ENCODE assay signal across 23 mouse cellular contexts in the genomic region with DNA sequence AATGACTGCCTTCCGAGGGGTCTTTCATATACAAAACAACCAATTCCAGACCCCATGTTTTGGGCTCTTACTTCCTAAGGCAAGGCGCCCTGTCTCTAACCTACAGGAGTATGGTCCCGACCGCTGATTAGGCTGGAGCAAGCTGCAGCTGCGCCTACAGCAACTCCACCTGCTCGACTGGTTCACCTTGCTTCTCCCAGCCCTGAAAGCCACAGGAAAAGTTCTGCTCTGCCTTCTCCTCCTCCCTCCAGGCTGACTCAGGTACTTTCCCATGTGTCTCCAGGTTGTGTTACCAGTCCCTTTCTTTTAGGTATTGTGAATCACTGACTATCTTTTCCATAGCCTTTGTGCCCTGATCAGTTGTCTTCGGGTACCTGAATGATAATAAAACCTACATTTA. TPM values are rescaled to one million over a fixed set of nuclear protein-coding genes. Genes with fewer than 3 reads are reported as not detected.
DNase-seq lines count a peak whose midpoint lies in the region; ATAC-seq and TF ChIP-seq lines count a peak whose summit lies in the region.
"Had no signal": no experiment of that assay in that cellular context is flagged by ENCODE, and none has a peak within 500 bp of the region (broad histone marks: within the 10 kb centered on the region; RNA-seq: fewer than 3 reads in every experiment).

No protein-coding gene starts in this region.

- in situ Hi-C loops in ES-E14 (cut with MboI; ENCODE audit: low sequenced_read_pairs in 2 of 2, unreplicated experiment in 2 of 2) = no loop called here

- DNase-seq in lung, embryonic 14.5 days = peak; percentile 35
- no peak for DNase-seq in lung, adult 2 months
- DNase-seq in ES-E14 (ENCODE audit: low read depth, low spot score) (no peak), adipocyte (ENCODE audit: low spot score) (no peak)
- no peak for DNase-seq in cerebellum, adult 9-10 months
- DNase-seq in adrenal gland, postnatal 4 days (ENCODE audit: low spot score in 2 of 2) = no peak
- DNase-seq: adrenal gland, postnatal 10 days; cerebellum, adult 18-20 months; gastrocnemius, postnatal 14 days; heart, postnatal 10 days; kidney, adult 8-10 months; layer of hippocampus, postnatal 36 days; liver; thymus, postnatal 36 days had no signal

- H3K9me3 ChIP-seq in lung, embryonic 14.5 days (ENCODE audit: low read depth, low read length) = no peaks in the 10 kb centered on the region
- H3K9me3 ChIP-seq in E14TG2a.4 (ENCODE audit: low read length) (no peaks in the 10 kb centered on the region), ES-E14 (ENCODE audit: control insufficient read depth, insufficient read depth, low read depth, low read length) (no peaks in the 10 kb centered on the region)
- no peaks in the 10 kb centered on the region for H3K9me3 ChIP-seq in intestine, embryonic 16.5 days (ENCODE audit: control insufficient read depth, low read length)
- H3K9me3 ChIP-seq: heart, embryonic 10.5 days; hindbrain, embryonic 13.5 days; lung, embryonic 15.5 days; midbrain, embryonic 10.5 days; neural tube, embryonic 12.5 days had no signal

- 40% methylated on average over 7 of the region's 7 CpGs for WGBS in lung, embryonic 14.5 days
- WGBS in lung, adult 2 months = 50% methylated on average over 7 of the region's 7 CpGs
- 45% methylated on average over 7 of the region's 7 CpGs for WGBS in intestine, embryonic 16.5 days

- H3K4me2 ChIP-seq in lung, embryonic 14.5 days = no peak overlapping the region
- H3K4me2 ChIP-seq in intestine, embryonic 16.5 days (ENCODE audit: low read depth, low read length) = no peak overlapping the region
- H3K4me2 ChIP-seq: hindbrain, embryonic 13.5 days; lung, embryonic 15.5 days; neural tube, embryonic 12.5 days had no signal

- no peaks in the 10 kb centered on the region for H3K4me1 ChIP-seq in lung, embryonic 14.5 days (ENCODE audit: insufficient read depth)
- no peaks in the 10 kb centered on the region for H3K4me1 ChIP-seq in lung, adult 2 months (ENCODE audit: control insufficient read depth, insufficient read depth, low read length)
- H3K4me1 ChIP-seq in E14TG2a.4 (replicated peaks; ENCODE audit: low read depth, low read length) = peaks cover 41% of the 10 kb centered on the region
- H3K4me1 ChIP-seq in ES-E14 (ENCODE audit: control insufficient read depth in 2 of 2, insufficient read depth in 2 of 2, low read length in 2 of 2, poor library complexity in 1 of 2) = peaks cover 4% of the 10 kb centered on the region in 2 experiments; a peak in 2 of 4 replicates
- H3K4me1 ChIP-seq in intestine, embryonic 16.5 days (ENCODE audit: control insufficient read depth, insufficient read depth, low read length) = peaks cover 2% of the 10 kb centered on the region; the same call in 1 of the 2 replicates
- H3K4me1 ChIP-seq: lung, embryonic 15.5 days; midbrain, embryonic 10.5 days had no signal

- H3K4me3 ChIP-seq in lung, embryonic 14.5 days (ENCODE audit: low read depth, low read length) = no peak overlapping the region
- H3K4me3 ChIP-seq in lung, adult 2 months (replicated peaks; ENCODE audit: extremely low read depth, low read depth, low read length) = no peak overlapping the region
- H3K4me3 ChIP-seq in E14TG2a.4 (replicated peaks; ENCODE audit: low read length) = peak overlapping the region; percentile 50; the same call in 1 of the 2 replicates
- no peak overlapping the region; a peak in 1 of 4 replicates for H3K4me3 ChIP-seq in ES-E14 (ENCODE audit: insufficient read depth in 1 of 2, low read depth in 1 of 2, low read length in 2 of 2, poor library complexity in 1 of 2, severe bottlenecking in 1 of 2)
- H3K4me3 ChIP-seq in intestine, embryonic 16.5 days (ENCODE audit: low read length) = no peak overlapping the region
- H3K4me3 ChIP-seq: heart, embryonic 10.5 days; hindbrain, embryonic 13.5 days; lung, embryonic 15.5 days; midbrain, embryonic 10.5 days; neural tube, embryonic 12.5 days had no signal

- ATAC-seq in lung, embryonic 14.5 days (ENCODE audit: insufficient read depth) = peak; percentile 26; the same call in 1 of the 2 replicates
- ATAC-seq in intestine, embryonic 16.5 days = peak; percentile 66; the same call in 1 of the 2 replicates

- no peak for TF ChIP-seq POLR2A in lung, adult 2 months (IDR thresholded peaks at IDR 0.05; ENCODE audit: borderline replicate concordance, extremely low read depth, low read depth, low read length)

- H3K9ac ChIP-seq in lung, embryonic 14.5 days = no peak overlapping the region
- H3K9ac ChIP-seq in ES-E14 (ENCODE audit: insufficient read depth, low read depth, low read length, poor library complexity, severe bottlenecking) = no peak overlapping the region
- H3K9ac ChIP-seq in intestine, embryonic 16.5 days (ENCODE audit: low read depth, low read length) = no peak overlapping the region
- H3K9ac ChIP-seq: hindbrain, embryonic 13.5 days; lung, embryonic 15.5 days; neural tube, embryonic 12.5 days had no signal

- no peak for TF ChIP-seq CTCF in lung, embryonic 14.5 days (IDR thresholded peaks at IDR 0.05; ENCODE audit: low read depth)
- no peak for TF ChIP-seq CTCF in lung, adult 2 months (IDR thresholded peaks at IDR 0.05; ENCODE audit: insufficient read depth, low read length)
- TF ChIP-seq CTCF in E14TG2a.4 (conservative IDR thresholded peaks at IDR 0.05; ENCODE audit: low read length) = no peak

- H3K36me3 ChIP-seq in lung, embryonic 14.5 days (ENCODE audit: insufficient read depth) = no peaks in the 10 kb centered on the region
- H3K36me3 ChIP-seq in E14TG2a.4 (ENCODE audit: insufficient read depth, low read length) (no peaks in the 10 kb centered on the region), ES-E14 (ENCODE audit: control insufficient read depth, insufficient read depth, low read length, poor library complexity, severe bottlenecking) (no peaks in the 10 kb centered on the region)
- H3K36me3 ChIP-seq in intestine, embryonic 16.5 days (ENCODE audit: control insufficient read depth, insufficient read depth, low read length) = no peaks in the 10 kb centered on the region
- H3K36me3 ChIP-seq: heart, embryonic 10.5 days; hindbrain, embryonic 13.5 days; lung, embryonic 15.5 days; midbrain, embryonic 10.5 days; neural tube, embryonic 12.5 days had no signal

- H3K27ac ChIP-seq in lung, embryonic 14.5 days (ENCODE audit: low read depth) = no peak overlapping the region
- peak overlapping the region; percentile 65; the same call in 1 of the 2 replicates for H3K27ac ChIP-seq in ES-E14 (ENCODE audit: insufficient read depth, low read depth, low read length, poor library complexity, severe bottlenecking)
- no peak overlapping the region for H3K27ac ChIP-seq in intestine, embryonic 16.5 days (ENCODE audit: low read length)
- H3K27ac ChIP-seq: heart, embryonic 10.5 days; hindbrain, embryonic 13.5 days; lung, embryonic 15.5 days; midbrain, embryonic 10.5 days; neural tube, embryonic 12.5 days had no signal

- no peaks in the 10 kb centered on the region for H3K27me3 ChIP-seq in lung, embryonic 14.5 days (ENCODE audit: insufficient read depth, low read length)
- peaks cover 31% of the 10 kb centered on the region for H3K27me3 ChIP-seq in E14TG2a.4 (ENCODE audit: insufficient read depth, low read length)
- H3K27me3 ChIP-seq in intestine, embryonic 16.5 days (replicated peaks; ENCODE audit: control insufficient read depth, insufficient read depth, low read length) = no peaks in the 10 kb centered on the region
- H3K27me3 ChIP-seq: lung, embryonic 15.5 days had no signal

TF ChIP-seq in ES-E14, 5 proteins besides CTCF, POLR2A, EP300 and RAD21:
- TF ChIP-seq HCFC1 (IDR thresholded peaks at IDR 0.05; ENCODE audit: borderline replicate concordance, insufficient read depth, low read length) (no peak), MAFK (IDR thresholded peaks at IDR 0.05; ENCODE audit: insufficient read depth, low read depth, low read length) (peak; percentile 49; the same call in 1 of the 2 replicates)

RNA-seq across cellular contexts. Expression of a gene that starts 5.8 kb away (rescaled TPM):
- 38.3 and 41.1 TPM in 2 replicates for polyA plus RNA-seq in lung, embryonic 14.5 days (2014; fragmentation: Nextera tagmentation; extraction: Ambion mirVana)
- 27.8 and 30.1 TPM in 2 replicates for polyA plus RNA-seq in lung, adult 2 months (2012; rRNA removed)
- 12.5 and 14.5 TPM in 2 replicates for total RNA-seq in ES-E14 (2012; rRNA removed)
- 8.5 and 11.2 TPM in 2 replicates for polyA plus RNA-seq in intestine, embryonic 16.5 days (2015; fragmentation: Nextera tagmentation; extraction: Ambion mirVana)
- total RNA-seq in adrenal gland, postnatal 4 days (2021) = 10 to 100 TPM; 29.8 to 31.1 TPM
- total RNA-seq: MEL; monocyte, adult 5-6 weeks had no signal
